Mouse (Mus musculus) embryo, embryonic 10 days (tissue): ENCODE measurements around the gene Serpina1e.
"Not testable (repeated sequence)": the region's sequence is repeated elsewhere in the genome, so short reads cannot be mapped to it uniquely, and the experiment has no call there.

Experiments used
- DNase-seq: peaks from one replicate; pipeline ENCODE4 v3.0.0-alpha.2; 2015; ENCODE audit warnings: low spot score

Gene Serpina1e

GRCm38 (mm10) chr12:103962860-103963259 is 4.1 kb upstream of the Serpina1e start:
- no peak for DNase-seq

GRCm38 (mm10) chr12:103962337-103962736 is 3.6 kb upstream of the Serpina1e start:
- no peak for DNase-seq

DNA sequence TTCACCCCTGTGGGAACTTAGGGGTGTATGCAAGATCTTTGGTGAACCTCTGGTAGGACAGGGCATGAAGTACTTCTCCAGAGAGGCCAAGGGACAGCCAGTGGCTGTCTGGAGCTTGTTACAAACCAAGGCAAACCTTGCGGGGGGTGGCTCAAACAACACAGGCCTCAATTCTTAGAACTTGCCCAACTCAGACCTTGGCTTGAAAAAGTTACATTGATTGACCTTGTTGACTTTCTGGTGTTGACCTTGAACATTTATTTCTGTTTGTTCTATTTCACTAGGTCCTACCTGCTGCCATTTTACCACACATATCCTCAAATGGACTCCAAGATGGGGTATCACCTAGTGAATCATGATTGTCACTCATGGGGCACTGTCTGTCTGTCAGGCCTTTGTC is 2.9 kb upstream of the Serpina1e start:
- no peak for DNase-seq

- DNase-seq = not testable (repeated sequence)
These were observed 2.2 kb downstream of the Serpina1e start for GRCm38 (mm10) chr12:103956555-103956954.

DNA sequence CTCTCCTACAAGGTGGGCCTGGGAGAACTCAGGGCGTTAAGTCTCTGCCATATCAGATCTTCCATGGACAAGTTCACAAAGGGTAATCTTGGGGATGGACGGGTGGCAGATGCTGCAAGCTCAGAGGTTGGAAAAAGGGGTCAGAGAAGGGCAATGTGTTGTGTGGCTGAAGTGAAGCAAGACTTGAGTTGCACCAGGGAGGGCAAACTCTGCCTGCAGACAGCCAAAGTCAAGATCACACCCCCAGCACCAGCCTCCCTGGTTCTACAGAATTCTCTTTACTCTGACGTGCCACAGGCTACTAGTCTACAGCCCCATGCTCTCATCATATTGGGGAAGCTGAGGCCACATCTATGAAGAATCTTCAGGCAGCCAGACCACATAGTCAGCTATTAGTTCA is 5.8 kb downstream of the Serpina1e start:
- not testable (repeated sequence) for DNase-seq

GRCm38 (mm10) chr12:103946243-103946642 is 12.5 kb downstream of the Serpina1e start:
- no peak for DNase-seq

DNA sequence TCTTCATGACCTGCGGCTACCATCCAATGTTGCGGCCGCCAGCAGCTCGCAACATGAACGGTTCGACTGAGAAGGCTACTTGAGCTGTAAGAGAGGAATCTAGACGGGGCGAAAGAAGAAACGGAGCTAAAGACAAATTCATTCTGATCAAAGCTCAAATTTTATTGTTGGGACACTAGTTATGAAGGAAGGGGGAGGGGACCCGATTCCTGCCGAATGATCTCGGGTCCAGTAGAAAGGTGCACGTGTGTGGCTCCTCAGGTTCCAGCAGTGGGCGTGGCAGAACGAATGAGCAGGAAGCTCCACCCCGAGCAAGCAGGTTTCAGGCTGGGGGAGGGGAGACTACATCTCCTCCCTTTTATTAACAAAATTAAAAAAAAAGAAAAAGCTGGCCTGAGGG is 49.6 kb downstream of the Serpina1e start:
- not testable (repeated sequence) for DNase-seq

DNA sequence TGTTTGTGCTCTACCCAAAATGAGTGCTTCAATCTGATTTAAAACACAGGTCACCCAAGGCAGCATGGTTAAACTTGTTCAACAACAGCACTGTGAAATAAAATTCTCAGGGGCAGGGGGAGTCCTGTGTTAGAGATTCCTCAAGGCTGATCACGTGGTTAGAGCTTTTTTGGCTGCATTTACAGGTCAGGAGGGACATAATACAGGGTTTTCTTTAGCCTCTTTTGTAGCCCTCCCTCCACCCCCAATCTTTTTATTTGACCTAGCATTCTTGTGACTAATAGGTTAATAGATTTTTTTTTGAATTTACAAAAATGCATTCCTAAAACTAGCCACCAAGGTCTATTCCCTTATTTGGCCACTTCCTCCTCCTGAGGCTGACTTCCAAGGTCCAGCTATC is 51.0 kb downstream of the Serpina1e start:
- DNase-seq = not testable (repeated sequence)

DNA sequence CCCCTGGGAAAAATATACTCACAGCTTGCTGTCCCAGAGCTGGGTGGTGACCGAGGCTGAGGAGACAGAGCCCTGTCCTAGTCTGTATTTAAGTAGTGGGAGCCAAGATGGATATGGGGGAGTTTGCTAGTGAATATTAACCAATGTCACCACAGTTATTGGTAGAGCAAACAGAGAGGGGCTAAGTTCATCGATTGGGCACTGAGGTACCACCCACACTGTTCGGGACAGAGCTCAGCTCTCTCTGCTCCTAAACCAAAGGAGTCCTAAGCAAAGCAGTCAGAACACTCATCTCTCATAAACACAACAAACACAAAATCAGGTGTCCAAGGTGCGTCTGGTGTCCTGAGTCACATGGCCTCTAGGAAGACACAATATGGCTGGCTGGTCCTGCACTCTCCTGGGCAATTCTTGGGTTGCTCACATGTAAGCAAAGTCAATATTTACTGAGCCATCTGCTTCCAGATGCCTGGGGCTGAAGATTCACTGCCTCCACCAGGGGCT is 53.9 kb downstream of the Serpina1e start, which contains the start of gene Serpina1c:
Gene Serpina1c (minus strand): TSS at position 51 of the 504 bp plus-strand sequence.
- not testable (repeated sequence) for DNase-seq

DNA sequence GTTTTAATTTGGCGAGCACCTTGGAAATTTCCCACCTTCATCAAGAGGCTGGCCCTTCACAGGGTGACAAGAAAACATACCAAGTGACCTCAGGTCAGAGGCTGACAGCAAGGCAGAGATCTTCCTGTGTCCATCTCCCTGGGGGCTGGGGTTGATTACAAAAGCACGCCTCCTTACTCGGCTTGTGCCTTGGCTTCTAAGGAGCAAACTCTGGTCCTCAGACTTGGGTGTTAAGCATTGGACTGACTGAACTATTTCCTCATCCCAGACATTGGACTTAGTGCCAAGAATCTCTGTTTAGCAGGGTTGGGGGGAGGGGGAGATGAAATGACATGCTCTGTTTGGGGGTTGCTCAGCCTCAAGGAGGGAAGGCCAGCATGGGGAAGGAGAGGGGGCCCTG is 56.8 kb downstream of the Serpina1e start:
- not testable (repeated sequence) for DNase-seq
